Mouse (Mus musculus): ENCODE results near the gene Plpp4. TPM values are rescaled to one million over a fixed set of nuclear protein-coding genes. Genes with fewer than 3 reads are reported as not detected.

The Plpp4 gene
- polyA plus RNA-seq, 1 experiment, result not detected

GRCm38 (mm10) chr7:129274726-129275125, 17.9 kb downstream of the Plpp4 start:
- no peak for TF ChIP-seq E2F4 (IDR thresholded peaks at IDR 0.05; ENCODE audit: insufficient read depth)
- Histone ChIP-seq H3ac (ENCODE audit: control insufficient read depth, insufficient read length) (no peak overlapping the region), H3K79me2 (ENCODE audit: control insufficient read depth, insufficient read depth) (no peaks in the 10 kb centered on the region), H3K36me3 (ENCODE audit: control insufficient read depth, insufficient read depth) (no peaks in the 10 kb centered on the region), H3K4me2 (ENCODE audit: low read depth) (no peak overlapping the region), H3K27me3 (ENCODE audit: control insufficient read depth, insufficient read depth, insufficient read length) (no peaks in the 10 kb centered on the region), H3K4me3 (no peak overlapping the region)

- Histone ChIP-seq H3K36me3 (ENCODE audit: control insufficient read depth, insufficient read depth) (no peaks in the 10 kb centered on the region), H3ac (ENCODE audit: control insufficient read depth, insufficient read length) (no peak overlapping the region), H3K4me2 (ENCODE audit: low read depth) (no peak overlapping the region), H3K27me3 (ENCODE audit: control insufficient read depth, insufficient read depth, insufficient read length) (no peaks in the 10 kb centered on the region), H3K79me2 (ENCODE audit: control insufficient read depth, insufficient read depth) (no peaks in the 10 kb centered on the region), H3K4me3 (no peak overlapping the region)
- TF ChIP-seq MYOD1 (IDR thresholded peaks at IDR 0.05; ENCODE audit: control insufficient read depth in 1 of 3, insufficient read length in 2 of 3, low read depth in 2 of 3) (no peak), E2F4 (IDR thresholded peaks at IDR 0.05; ENCODE audit: insufficient read depth) (no peak), REST (IDR thresholded peaks at IDR 0.05; ENCODE audit: insufficient read depth, insufficient read length) (no peak), TCF12 (IDR thresholded peaks at IDR 0.05; ENCODE audit: insufficient read depth, poor library complexity, severe bottlenecking) (no peak), POLR2AphosphoS2 (IDR thresholded peaks at IDR 0.05; ENCODE audit: insufficient read length, low read depth) (no peak), MAX (IDR thresholded peaks at IDR 0.05; ENCODE audit: low read depth) (no peak), POLR2A (IDR thresholded peaks at IDR 0.05; ENCODE audit: insufficient read length, low read depth) (no peak), TCF3 (IDR thresholded peaks at IDR 0.05; ENCODE audit: insufficient read length, low read depth) (no peak)
Measured at GRCm38 (mm10) chr7:129277751-129278150, 20.9 kb downstream of the Plpp4 start.

GRCm38 (mm10) chr7:129278801-129279200, 22.0 kb downstream of the Plpp4 start:
- no peaks in the 10 kb centered on the region for H3K79me2 ChIP-seq (ENCODE audit: control insufficient read depth, insufficient read depth)
- no peak overlapping the region for H3K4me3 ChIP-seq
- H3K36me3 ChIP-seq (ENCODE audit: control insufficient read depth, insufficient read depth), result no peaks in the 10 kb centered on the region
- H3K27me3 ChIP-seq (ENCODE audit: control insufficient read depth, insufficient read depth, insufficient read length), result no peaks in the 10 kb centered on the region
- H3ac ChIP-seq (ENCODE audit: control insufficient read depth, insufficient read length), result no peak overlapping the region
- no peak for TF ChIP-seq E2F4 (IDR thresholded peaks at IDR 0.05; ENCODE audit: insufficient read depth)
- no peak for TF ChIP-seq MYOG (IDR thresholded peaks at IDR 0.05; ENCODE audit: control insufficient read depth in 1 of 3, insufficient read depth in 1 of 3, insufficient read length in 2 of 3, low read depth in 2 of 3)
- TF ChIP-seq CEBPB (IDR thresholded peaks at IDR 0.05; ENCODE audit: insufficient read depth, poor library complexity, severe bottlenecking), result no peak
- TF ChIP-seq POLR2A (IDR thresholded peaks at IDR 0.05; ENCODE audit: insufficient read length, low read depth), result no peak
- no peak for TF ChIP-seq REST (IDR thresholded peaks at IDR 0.05; ENCODE audit: insufficient read depth, insufficient read length)
- no peak for TF ChIP-seq TCF3 (IDR thresholded peaks at IDR 0.05; ENCODE audit: insufficient read length, low read depth)
- TF ChIP-seq TCF12 (IDR thresholded peaks at IDR 0.05; ENCODE audit: insufficient read depth, poor library complexity, severe bottlenecking), result no peak
- TF ChIP-seq SRF (IDR thresholded peaks at IDR 0.05; ENCODE audit: control insufficient read depth, insufficient read length, low read depth), result no peak
- no peak for TF ChIP-seq POLR2AphosphoS2 (IDR thresholded peaks at IDR 0.05; ENCODE audit: insufficient read length, low read depth)
- TF ChIP-seq USF1 (IDR thresholded peaks at IDR 0.05; ENCODE audit: low read depth), result no peak
- no peak for TF ChIP-seq MYOD1 (IDR thresholded peaks at IDR 0.05; ENCODE audit: control insufficient read depth in 1 of 3, insufficient read length in 2 of 3, low read depth in 2 of 3)
- no peak for TF ChIP-seq MAX (IDR thresholded peaks at IDR 0.05; ENCODE audit: low read depth)
- no peak overlapping the region for H3K4me2 ChIP-seq (ENCODE audit: low read depth)

GRCm38 (mm10) chr7:129279261-129279660, 22.4 kb downstream of the Plpp4 start:
- H3K27me3 ChIP-seq (ENCODE audit: control insufficient read depth, insufficient read depth, insufficient read length), result no peaks in the 10 kb centered on the region
- no peaks in the 10 kb centered on the region for H3K79me2 ChIP-seq (ENCODE audit: control insufficient read depth, insufficient read depth)
- no peak overlapping the region for H3ac ChIP-seq (ENCODE audit: control insufficient read depth, insufficient read length)
- no peaks in the 10 kb centered on the region for H3K36me3 ChIP-seq (ENCODE audit: control insufficient read depth, insufficient read depth)
- no peak overlapping the region for H3K4me3 ChIP-seq
- TF ChIP-seq CEBPB (IDR thresholded peaks at IDR 0.05; ENCODE audit: insufficient read depth, poor library complexity, severe bottlenecking) (no peak), MAX (IDR thresholded peaks at IDR 0.05; ENCODE audit: low read depth) (no peak), POLR2A (IDR thresholded peaks at IDR 0.05; ENCODE audit: insufficient read length, low read depth) (no peak)
- no peak overlapping the region for H3K4me2 ChIP-seq (ENCODE audit: low read depth)

- Histone ChIP-seq H3K36me3 (ENCODE audit: control insufficient read depth, insufficient read depth) (no peaks in the 10 kb centered on the region), H3ac (ENCODE audit: control insufficient read depth, insufficient read length) (no peak overlapping the region), H3K4me3 (no peak overlapping the region), H3K79me2 (ENCODE audit: control insufficient read depth, insufficient read depth) (no peaks in the 10 kb centered on the region), H3K27me3 (ENCODE audit: control insufficient read depth, insufficient read depth, insufficient read length) (no peaks in the 10 kb centered on the region), H3K4me2 (ENCODE audit: low read depth) (no peak overlapping the region)
- TF ChIP-seq REST (IDR thresholded peaks at IDR 0.05; ENCODE audit: insufficient read depth, insufficient read length), result no peak
- TF ChIP-seq MAX (IDR thresholded peaks at IDR 0.05; ENCODE audit: low read depth), result no peak
- TF ChIP-seq TCF3 (IDR thresholded peaks at IDR 0.05; ENCODE audit: insufficient read length, low read depth), result no peak
- no peak for TF ChIP-seq MYOG (IDR thresholded peaks at IDR 0.05; ENCODE audit: control insufficient read depth in 1 of 3, insufficient read depth in 1 of 3, insufficient read length in 2 of 3, low read depth in 2 of 3)
- no peak for TF ChIP-seq SRF (IDR thresholded peaks at IDR 0.05; ENCODE audit: control insufficient read depth, insufficient read length, low read depth)
- no peak for TF ChIP-seq TCF12 (IDR thresholded peaks at IDR 0.05; ENCODE audit: insufficient read depth, poor library complexity, severe bottlenecking)
- TF ChIP-seq USF1 (IDR thresholded peaks at IDR 0.05; ENCODE audit: low read depth), result no peak
- no peak for TF ChIP-seq E2F4 (IDR thresholded peaks at IDR 0.05; ENCODE audit: insufficient read depth)
- no peak for TF ChIP-seq CEBPB (IDR thresholded peaks at IDR 0.05; ENCODE audit: insufficient read depth, poor library complexity, severe bottlenecking)
- TF ChIP-seq POLR2A (IDR thresholded peaks at IDR 0.05; ENCODE audit: insufficient read length, low read depth), result no peak
- TF ChIP-seq POLR2AphosphoS2 (IDR thresholded peaks at IDR 0.05; ENCODE audit: insufficient read length, low read depth), result no peak
- no peak for TF ChIP-seq MYOD1 (IDR thresholded peaks at IDR 0.05; ENCODE audit: control insufficient read depth in 1 of 3, insufficient read length in 2 of 3, low read depth in 2 of 3)
Measured at GRCm38 (mm10) chr7:129281966-129282365, 25.1 kb downstream of the Plpp4 start.

Data from myocyte (in vitro differentiated cells).